In the genomic region with DNA sequence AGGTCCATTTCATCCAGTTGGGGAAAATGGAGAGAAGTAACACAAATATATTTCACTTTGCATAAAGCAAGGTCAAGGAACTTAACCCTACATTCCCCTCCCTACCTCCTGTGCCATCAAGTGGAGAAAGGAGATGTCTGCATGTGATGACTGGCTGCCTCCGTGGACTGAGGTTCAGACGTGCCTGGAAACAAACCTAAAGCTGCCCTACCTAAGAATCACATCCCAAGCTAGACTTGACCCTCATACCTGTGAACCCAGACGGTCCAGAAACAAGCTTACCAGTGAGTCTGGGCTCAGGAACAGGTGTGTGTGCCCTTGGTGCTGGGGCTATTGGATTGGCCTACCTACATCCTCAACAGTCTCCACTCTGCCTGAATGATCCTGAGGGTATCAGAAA, we compare ENCODE assay signal across 10 mouse cellular contexts. TPM values are rescaled to one million over a fixed set of nuclear protein-coding genes. Genes with fewer than 3 reads are reported as not detected.
DNase-seq lines count a peak whose midpoint lies in the region; ATAC-seq and TF ChIP-seq lines count a peak whose summit lies in the region.
"Had no signal": no experiment of that assay in that cellular context is flagged by ENCODE, and none has a peak within 500 bp of the region (broad histone marks: within the 10 kb centered on the region; RNA-seq: fewer than 3 reads in every experiment).

No protein-coding gene starts in this region.

- H3K27me3 ChIP-seq in kidney, embryonic 16.5 days (ENCODE audit: insufficient read depth, low read length): no peaks in the 10 kb centered on the region
- no peaks in the 10 kb centered on the region for H3K27me3 ChIP-seq in kidney, adult 2 months (replicated peaks; ENCODE audit: control insufficient read depth, insufficient read depth, low read length)
- H3K27me3 ChIP-seq in embryonic facial prominence, embryonic 13.5 days: no peaks in the 10 kb centered on the region
- no peaks in the 10 kb centered on the region for H3K27me3 ChIP-seq in hindbrain, embryonic 12.5 days
- no peaks in the 10 kb centered on the region for H3K27me3 ChIP-seq in midbrain, embryonic 15.5 days (replicated peaks)
- H3K27me3 ChIP-seq in heart, embryonic 11.5 days (ENCODE audit: control insufficient read depth, insufficient read depth, low read length): no peaks in the 10 kb centered on the region
- H3K27me3 ChIP-seq: embryonic facial prominence, embryonic 15.5 days; limb, embryonic 15.5 days had no signal

- no peaks in the 10 kb centered on the region for H3K9me3 ChIP-seq in kidney, embryonic 16.5 days (ENCODE audit: low read length)
- no peaks in the 10 kb centered on the region for H3K9me3 ChIP-seq in embryonic facial prominence, embryonic 13.5 days
- H3K9me3 ChIP-seq in hindbrain, embryonic 12.5 days (replicated peaks): no peaks in the 10 kb centered on the region
- no peaks in the 10 kb centered on the region for H3K9me3 ChIP-seq in midbrain, embryonic 15.5 days
- no peaks in the 10 kb centered on the region for H3K9me3 ChIP-seq in heart, embryonic 11.5 days (replicated peaks; ENCODE audit: control insufficient read depth, low read length)
- H3K9me3 ChIP-seq: embryonic facial prominence, embryonic 15.5 days; limb, embryonic 15.5 days had no signal

- H3K4me3 ChIP-seq in kidney, embryonic 16.5 days (ENCODE audit: low read length): no peak overlapping the region
- no peak overlapping the region for H3K4me3 ChIP-seq in kidney, adult 2 months (ENCODE audit: insufficient read depth, low read depth, low read length)
- H3K4me3 ChIP-seq in embryonic facial prominence, embryonic 13.5 days: no peak overlapping the region
- no peak overlapping the region for H3K4me3 ChIP-seq in hindbrain, embryonic 12.5 days
- H3K4me3 ChIP-seq in midbrain, embryonic 15.5 days: no peak overlapping the region
- H3K4me3 ChIP-seq in heart, embryonic 11.5 days (ENCODE audit: low read depth, low read length): no peak overlapping the region

- 47% methylated on average over 3 of the region's 3 CpGs for WGBS in kidney, embryonic 16.5 days
- WGBS in kidney, adult 2 months: 62% methylated on average over 3 of the region's 3 CpGs
- 52% methylated on average over 3 of the region's 3 CpGs for WGBS in embryonic facial prominence, embryonic 13.5 days
- 48% methylated on average over 3 of the region's 3 CpGs for WGBS in hindbrain, embryonic 12.5 days
- 55% methylated on average over 3 of the region's 3 CpGs for WGBS in midbrain, embryonic 15.5 days
- WGBS in heart, embryonic 11.5 days (ENCODE audit: insufficient replicate concordance): 69% methylated on average over 3 of the region's 3 CpGs

- no peak for TF ChIP-seq POLR2A in kidney, adult 2 months (IDR thresholded peaks at IDR 0.05; ENCODE audit: low read depth, low read length)

- no peak overlapping the region for H3K9ac ChIP-seq in kidney, embryonic 16.5 days (replicated peaks; ENCODE audit: low read length)
- H3K9ac ChIP-seq in embryonic facial prominence, embryonic 13.5 days: 0 out of 2 replicates have a peak overlapping the region, but pooled peaks have one; percentile 44
- no peak overlapping the region for H3K9ac ChIP-seq in hindbrain, embryonic 12.5 days
- H3K9ac ChIP-seq in midbrain, embryonic 15.5 days: no peak overlapping the region
- no peak overlapping the region for H3K9ac ChIP-seq in heart, embryonic 11.5 days (ENCODE audit: low read depth, low read length)

- H3K4me2 ChIP-seq in kidney, embryonic 16.5 days (replicated peaks; ENCODE audit: low read depth, low read length): 0 out of 2 replicates have a peak overlapping the region, but pooled peaks have one; percentile 2
- H3K4me2 ChIP-seq in embryonic facial prominence, embryonic 13.5 days: peak overlapping the region; percentile 26; the same call in 1 of the 2 replicates
- H3K4me2 ChIP-seq in hindbrain, embryonic 12.5 days (replicated peaks): peak overlapping the region; percentile 81
- H3K4me2 ChIP-seq in midbrain, embryonic 15.5 days: peak overlapping the region; percentile 22; the same call in 1 of the 2 replicates
- H3K4me2 ChIP-seq in heart, embryonic 11.5 days: no peak overlapping the region

- peaks cover 20% of the 10 kb centered on the region for H3K4me1 ChIP-seq in kidney, embryonic 16.5 days (ENCODE audit: insufficient read depth, low read length)
- H3K4me1 ChIP-seq in kidney, adult 2 months (ENCODE audit: control insufficient read depth, insufficient read depth, low read length): 0 out of 2 replicates have a peak, but pooled peaks cover 2% of the 10 kb centered on the region
- H3K4me1 ChIP-seq in embryonic facial prominence, embryonic 13.5 days: peaks cover 27% of the 10 kb centered on the region
- H3K4me1 ChIP-seq in hindbrain, embryonic 12.5 days: peaks cover 32% of the 10 kb centered on the region
- peaks cover 23% of the 10 kb centered on the region for H3K4me1 ChIP-seq in midbrain, embryonic 15.5 days
- H3K4me1 ChIP-seq in heart, embryonic 11.5 days (ENCODE audit: control insufficient read depth, insufficient read depth, low read length): peaks cover 13% of the 10 kb centered on the region

- DNase-seq in kidney, adult 2 months: no peak
- no peak for DNase-seq in kidney, adult 9 months
- DNase-seq: thymus, postnatal 25 days had no signal

- ATAC-seq in kidney, embryonic 16.5 days (ENCODE audit: low FRiP score, low TSS enrichment): no peak
- no peak for ATAC-seq in embryonic facial prominence, embryonic 13.5 days (ENCODE audit: insufficient number of reproducible peaks, insufficient read depth, low FRiP score, low TSS enrichment, low read depth)
- no peak for ATAC-seq in hindbrain, embryonic 12.5 days (ENCODE audit: low FRiP score)
- no peak for ATAC-seq in midbrain, embryonic 15.5 days (replicated peaks)
- no peak for ATAC-seq in heart, embryonic 11.5 days (replicated peaks; ENCODE audit: insufficient number of reproducible peaks, low FRiP score, low TSS enrichment)

- H3K27ac ChIP-seq in kidney, embryonic 16.5 days (ENCODE audit: low read length): no peak overlapping the region
- no peak overlapping the region for H3K27ac ChIP-seq in kidney, adult 2 months (ENCODE audit: insufficient read depth, low read depth, low read length)
- H3K27ac ChIP-seq in embryonic facial prominence, embryonic 13.5 days: no peak overlapping the region
- H3K27ac ChIP-seq in hindbrain, embryonic 12.5 days: no peak overlapping the region
- H3K27ac ChIP-seq in midbrain, embryonic 15.5 days: no peak overlapping the region
- no peak overlapping the region for H3K27ac ChIP-seq in heart, embryonic 11.5 days (ENCODE audit: low read depth, low read length)

- peaks cover 20% of the 10 kb centered on the region for H3K36me3 ChIP-seq in kidney, embryonic 16.5 days (ENCODE audit: insufficient read depth, low read length)
- peaks cover 2% of the 10 kb centered on the region; the same call in 1 of the 2 replicates for H3K36me3 ChIP-seq in kidney, adult 2 months (ENCODE audit: control insufficient read depth, insufficient read depth, low read length)
- peaks cover 23% of the 10 kb centered on the region for H3K36me3 ChIP-seq in embryonic facial prominence, embryonic 13.5 days
- H3K36me3 ChIP-seq in hindbrain, embryonic 12.5 days: peaks cover 29% of the 10 kb centered on the region
- H3K36me3 ChIP-seq in midbrain, embryonic 15.5 days (replicated peaks): peaks cover 24% of the 10 kb centered on the region; the same call in 1 of the 2 replicates
- H3K36me3 ChIP-seq in heart, embryonic 11.5 days (ENCODE audit: control insufficient read depth, insufficient read depth, low read length): peaks cover 15% of the 10 kb centered on the region

- no peak for TF ChIP-seq CTCF in kidney, adult 2 months (conservative IDR thresholded peaks at IDR 0.05; ENCODE audit: insufficient read depth, insufficient read length, low read depth, low read length)

RNA-seq across cellular contexts. Expression of a gene that starts 1.5 kb away (rescaled TPM):
- 290 and 327 TPM in 2 replicates for polyA plus RNA-seq in kidney, embryonic 16.5 days (2015; fragmentation: Nextera tagmentation; extraction: Ambion mirVana)
- polyA plus RNA-seq in kidney, adult 2 months (2012; rRNA removed): 12.6 and 25.5 TPM in 2 replicates
- polyA plus RNA-seq in embryonic facial prominence, embryonic 13.5 days (2015; fragmentation: Nextera tagmentation; extraction: Ambion mirVana): 242 and 297 TPM in 2 replicates
- 224 and 229 TPM in 2 replicates for polyA plus RNA-seq in hindbrain, embryonic 12.5 days (2016; fragmentation: Nextera tagmentation; extraction: Ambion mirVana)
- 168 TPM in 2 replicates for polyA plus RNA-seq in midbrain, embryonic 15.5 days (2015; fragmentation: Nextera tagmentation; extraction: Ambion mirVana)
- polyA plus RNA-seq in heart, embryonic 11.5 days (2014; fragmentation: Nextera tagmentation; extraction: Ambion mirVana): 296 and 316 TPM in 2 replicates

RNA-seq across cellular contexts. Expression of a gene that starts 6.1 kb away (rescaled TPM):
- polyA plus RNA-seq in kidney, embryonic 16.5 days (2015; fragmentation: Nextera tagmentation; extraction: Ambion mirVana): 6.4 and 7.8 TPM in 2 replicates
- 6.6 and 6.8 TPM in 2 replicates for polyA plus RNA-seq in kidney, adult 2 months (2012; rRNA removed)
- 10.5 and 13.4 TPM in 2 replicates for polyA plus RNA-seq in embryonic facial prominence, embryonic 13.5 days (2015; fragmentation: Nextera tagmentation; extraction: Ambion mirVana)
- polyA plus RNA-seq in hindbrain, embryonic 12.5 days (2016; fragmentation: Nextera tagmentation; extraction: Ambion mirVana): 30.1 and 33.0 TPM in 2 replicates
- 17.1 and 21.8 TPM in 2 replicates for polyA plus RNA-seq in midbrain, embryonic 15.5 days (2015; fragmentation: Nextera tagmentation; extraction: Ambion mirVana)
- polyA plus RNA-seq in heart, embryonic 11.5 days (2014; fragmentation: Nextera tagmentation; extraction: Ambion mirVana): 8.1 and 8.7 TPM in 2 replicates
